Mouse (Mus musculus) E14TG2a.4 (cell line): Measurements from ENCODE around the gene Myh9.
"Not testable (repeated sequence)": the region's sequence is repeated elsewhere in the genome, so short reads cannot be mapped to it uniquely, and the experiment has no call there.

Source experiments
- H3K27me3 ChIP-seq: 2 replicates; pipeline ENCODE4 v1.6.1; 2014; ENCODE audit warnings: low read length, control low read depth; ENCODE audit not compliant: insufficient read depth
- H3K36me3 ChIP-seq: 2 replicates; pipeline ENCODE4 v1.6.1; 2014; ENCODE audit warnings: low read length, control low read depth; ENCODE audit not compliant: insufficient read depth
- H3K4me1 ChIP-seq: replicated peaks from 2 replicates; pipeline ENCODE4 v1.6.1; 2014; ENCODE audit warnings: low read depth, low read length, control low read depth
- H3K4me3 ChIP-seq: replicated peaks from 2 replicates; pipeline ENCODE4 v1.5.1; 2014; ENCODE audit warnings: mild to moderate bottlenecking, low read length
- H3K9me3 ChIP-seq: 2 replicates; pipeline ENCODE4 v1.6.1; 2014; ENCODE audit warnings: low read length, control low read depth
- CTCF ChIP-seq: conservative IDR thresholded peaks from 2 replicates; pipeline ENCODE4 v1.5.1; 2014; ENCODE audit warnings: low read length
- NANOG ChIP-seq: IDR thresholded peaks from 2 replicates; pipeline ENCODE4 v1.6.1; 2014; ENCODE audit warnings: borderline replicate concordance, low read length, mixed read lengths
- POU5F1 ChIP-seq: IDR thresholded peaks from 2 replicates; pipeline ENCODE4 v1.6.1; 2014; ENCODE audit warnings: low read length, borderline replicate concordance

Gene Myh9

GRCm38 (mm10) chr15:77849039-77849436 is 7.1 kb upstream of the Myh9 start:
- peak overlapping the region; percentile 51; the same call in 1 of the 2 replicates for H3K4me3 ChIP-seq
- H3K27me3 ChIP-seq, result no peaks in the 10 kb centered on the region
- no peaks in the 10 kb centered on the region for H3K9me3 ChIP-seq
- TF ChIP-seq CTCF (no peak), NANOG (no peak), POU5F1 (no peak)
- H3K36me3 ChIP-seq, result no peaks in the 10 kb centered on the region
- H3K4me1 ChIP-seq, result peaks cover 78% of the 10 kb centered on the region

GRCm38 (mm10) chr15:77848415-77849038 is 6.6 kb upstream of the Myh9 start:
- TF ChIP-seq CTCF (no peak), POU5F1 (no peak), NANOG (no peak)
- Histone ChIP-seq H3K27me3 (no peaks in the 10 kb centered on the region), H3K9me3 (no peaks in the 10 kb centered on the region), H3K4me3 (peak overlapping the region; percentile 27; the same call in 1 of the 2 replicates), H3K4me1 (peaks cover 82% of the 10 kb centered on the region), H3K36me3 (no peaks in the 10 kb centered on the region)

- Histone ChIP-seq H3K4me3 (peak overlapping the region; percentile 45; the same call in 1 of the 2 replicates), H3K9me3 (no peaks in the 10 kb centered on the region), H3K4me1 (peaks cover 89% of the 10 kb centered on the region), H3K27me3 (no peaks in the 10 kb centered on the region), H3K36me3 (no peaks in the 10 kb centered on the region)
- TF ChIP-seq NANOG, result peak; percentile 35; the same call in 1 of the 2 replicates
- TF ChIP-seq CTCF, result no peak
These were observed 5.9 kb upstream of the Myh9 start for GRCm38 (mm10) chr15:77847826-77848225.

- TF ChIP-seq POU5F1 (no peak), CTCF (no peak)
- no peaks in the 10 kb centered on the region for H3K9me3 ChIP-seq
- no peaks in the 10 kb centered on the region for H3K27me3 ChIP-seq
- H3K4me1 ChIP-seq, result peaks cover 84% of the 10 kb centered on the region
- H3K36me3 ChIP-seq, result no peaks in the 10 kb centered on the region
- H3K4me3 ChIP-seq, result 0 out of 2 replicates have a peak overlapping the region, but pooled peaks have one; percentile 45
These were observed 5.1 kb upstream of the Myh9 start for GRCm38 (mm10) chr15:77847108-77847507.

GRCm38 (mm10) chr15:77845931-77846595 is 4.1 kb upstream of the Myh9 start:
- not testable (repeated sequence) for H3K36me3 ChIP-seq, H3K27me3 ChIP-seq, H3K9me3 ChIP-seq
- H3K4me1 ChIP-seq, result peaks cover 74% of the 10 kb centered on the region
- 0 out of 2 replicates have a peak overlapping the region, but pooled peaks have one; percentile 7 for H3K4me3 ChIP-seq

- no peak for TF ChIP-seq POU5F1
- TF ChIP-seq CTCF, result no peak
- no peak for TF ChIP-seq NANOG
- Histone ChIP-seq H3K27me3 (no peaks in the 10 kb centered on the region), H3K36me3 (no peaks in the 10 kb centered on the region)
These were observed 3.1 kb upstream of the Myh9 start for GRCm38 (mm10) chr15:77844955-77845635.

GRCm38 (mm10) chr15:77844048-77844447 is 2.1 kb upstream of the Myh9 start:
- TF ChIP-seq NANOG (no peak), POU5F1 (no peak), CTCF (no peak)
- H3K27me3 ChIP-seq, result no peaks in the 10 kb centered on the region
- peaks cover 74% of the 10 kb centered on the region for H3K4me1 ChIP-seq
- H3K36me3 ChIP-seq, result no peaks in the 10 kb centered on the region; the same call in 1 of the 2 replicates
- no peaks in the 10 kb centered on the region for H3K9me3 ChIP-seq
- H3K4me3 ChIP-seq, result no peak overlapping the region

More at GRCm38 (mm10) chr15:77844955-77845635, 3.1 kb upstream of the Myh9 start:
- H3K9me3 ChIP-seq, result no peaks in the 10 kb centered on the region
- H3K4me1 ChIP-seq, result peaks cover 74% of the 10 kb centered on the region
- peak overlapping the region; percentile 58 for H3K4me3 ChIP-seq

- peak overlapping the region; percentile 99 for H3K4me3 ChIP-seq
- H3K9me3 ChIP-seq, result not testable (repeated sequence)
These were observed 1.6 kb upstream of the Myh9 start for GRCm38 (mm10) chr15:77843494-77844041.

More at GRCm38 (mm10) chr15:77843494-77844041, 1.6 kb upstream of the Myh9 start:
- not testable (repeated sequence) for H3K27me3 ChIP-seq, H3K36me3 ChIP-seq
- peaks cover 74% of the 10 kb centered on the region for H3K4me1 ChIP-seq
